Mouse (Mus musculus): ENCODE results near the gene Rgcc. TPM values are rescaled to one million over a fixed set of nuclear protein-coding genes. Genes with fewer than 3 reads are reported as not detected.

The Rgcc gene
- polyA plus RNA-seq, 1 experiment from 2014 or later: 26.3 TPM

DNA sequence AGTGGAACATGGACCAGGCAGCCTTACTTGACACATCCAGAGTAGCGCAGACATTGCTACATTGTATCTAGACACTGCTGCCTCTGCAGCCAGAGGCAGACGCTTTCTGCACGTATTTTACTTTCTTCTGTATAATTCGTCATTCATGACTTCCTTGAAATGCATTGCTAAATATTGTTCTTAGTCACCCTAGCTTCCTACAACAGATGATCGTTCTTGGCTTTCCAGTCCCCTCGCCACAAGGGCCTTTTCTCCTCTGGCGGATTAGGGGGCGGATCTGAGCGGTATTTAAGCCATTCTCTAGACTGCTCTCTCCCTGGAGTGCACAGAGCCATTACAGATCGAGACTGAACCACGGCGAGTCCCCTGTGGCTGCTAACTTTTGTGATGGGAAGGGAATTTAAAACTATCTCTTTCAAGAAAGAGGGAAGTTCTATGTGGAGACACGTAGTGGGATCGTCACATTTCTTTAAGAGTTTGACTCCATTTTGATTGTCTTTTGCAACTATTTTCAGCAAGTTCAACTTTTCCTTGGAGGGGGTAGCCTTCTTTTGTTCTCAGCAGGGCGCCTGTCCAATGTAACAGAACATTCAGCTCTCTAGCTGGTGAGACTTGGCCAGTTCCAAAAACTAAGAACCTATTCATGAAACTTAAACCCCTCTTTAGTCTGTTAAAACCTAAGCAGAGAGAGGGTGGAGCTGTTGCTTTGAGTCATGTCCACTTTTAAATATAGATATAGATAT is 10.6 kb downstream of the Rgcc start:
- Histone ChIP-seq H3K27me3 (ENCODE audit: control insufficient read depth, insufficient read depth, low read length) (no peaks in the 10 kb centered on the region), H3K4me1 (ENCODE audit: control insufficient read depth, insufficient read depth, low read length) (peaks cover 16% of the 10 kb centered on the region), H3K4me3 (ENCODE audit: low read depth, low read length) (no peak overlapping the region), H3K36me3 (ENCODE audit: control insufficient read depth, insufficient read depth, low read length) (no peaks in the 10 kb centered on the region), H3K4me2 (0 out of 2 replicates have a peak overlapping the region, but pooled peaks have one; percentile 3), H3K27ac (ENCODE audit: low read depth, low read length) (no peak overlapping the region), H3K9ac (ENCODE audit: low read depth, low read length) (no peak overlapping the region), H3K9me3 (replicated peaks; ENCODE audit: control insufficient read depth, low read length) (no peaks in the 10 kb centered on the region)
- 52% methylated on average over 15 of the region's 15 CpGs for WGBS (ENCODE audit: insufficient replicate concordance)
- no peak for ATAC-seq (replicated peaks; ENCODE audit: insufficient number of reproducible peaks, low FRiP score, low TSS enrichment)

DNA sequence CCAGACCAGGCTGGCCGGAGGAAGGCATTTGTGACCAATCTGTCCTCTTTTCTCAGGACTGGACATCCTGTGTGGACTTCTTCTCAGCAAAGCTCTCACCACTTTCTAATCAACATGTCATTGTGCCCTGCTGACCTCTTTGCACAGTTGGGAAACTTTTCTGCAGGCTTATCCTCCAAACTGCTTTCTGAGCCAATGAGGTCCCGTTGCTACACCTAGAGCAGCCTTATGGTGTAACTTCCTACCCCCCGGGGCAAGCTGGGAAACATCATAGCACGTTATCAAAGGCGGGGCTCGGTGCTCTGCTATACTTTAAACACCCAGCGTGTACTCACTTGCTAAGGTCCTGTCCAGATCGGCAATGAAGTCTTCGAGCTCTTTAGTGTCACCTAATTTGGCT is 11.5 kb downstream of the Rgcc start:
- WGBS (ENCODE audit: insufficient replicate concordance): 10% methylated on average over 9 of the region's 9 CpGs
- Histone ChIP-seq H3K36me3 (ENCODE audit: control insufficient read depth, insufficient read depth, low read length) (no peaks in the 10 kb centered on the region), H3K4me1 (ENCODE audit: control insufficient read depth, insufficient read depth, low read length) (peaks cover 16% of the 10 kb centered on the region), H3K9ac (ENCODE audit: low read depth, low read length) (no peak overlapping the region), H3K27ac (ENCODE audit: low read depth, low read length) (no peak overlapping the region), H3K27me3 (ENCODE audit: control insufficient read depth, insufficient read depth, low read length) (no peaks in the 10 kb centered on the region), H3K4me2 (peak overlapping the region; percentile 40), H3K9me3 (replicated peaks; ENCODE audit: control insufficient read depth, low read length) (no peaks in the 10 kb centered on the region), H3K4me3 (ENCODE audit: low read depth, low read length) (no peak overlapping the region)
- ATAC-seq (replicated peaks; ENCODE audit: insufficient number of reproducible peaks, low FRiP score, low TSS enrichment): no peak

DNA sequence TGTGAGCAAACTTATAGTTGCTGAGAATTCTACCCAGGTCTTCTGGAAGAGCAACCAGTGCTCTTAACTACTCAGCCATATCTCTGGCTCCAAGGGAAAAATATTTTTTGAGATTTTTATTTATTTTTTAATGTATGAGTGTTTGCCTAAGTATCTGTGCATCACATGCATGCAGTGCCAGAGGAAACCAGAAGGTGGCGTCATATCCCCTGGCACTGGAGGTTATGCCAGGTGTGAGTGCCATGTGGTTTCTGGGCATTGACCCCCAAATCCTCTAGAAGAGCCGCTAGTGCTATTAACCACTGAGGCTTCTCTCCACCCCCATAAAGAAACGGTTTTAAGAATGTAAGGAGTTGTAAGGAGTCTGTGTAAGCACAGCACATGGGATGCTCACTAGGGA is 13.2 kb downstream of the Rgcc start:
- Histone ChIP-seq H3K9ac (ENCODE audit: low read depth, low read length) (no peak overlapping the region), H3K4me3 (ENCODE audit: low read depth, low read length) (no peak overlapping the region), H3K36me3 (ENCODE audit: control insufficient read depth, insufficient read depth, low read length) (no peaks in the 10 kb centered on the region), H3K9me3 (replicated peaks; ENCODE audit: control insufficient read depth, low read length) (no peaks in the 10 kb centered on the region), H3K4me1 (ENCODE audit: control insufficient read depth, insufficient read depth, low read length) (peaks cover 14% of the 10 kb centered on the region), H3K4me2 (no peak overlapping the region), H3K27ac (ENCODE audit: low read depth, low read length) (no peak overlapping the region), H3K27me3 (ENCODE audit: control insufficient read depth, insufficient read depth, low read length) (no peaks in the 10 kb centered on the region)
- ATAC-seq (replicated peaks; ENCODE audit: insufficient number of reproducible peaks, low FRiP score, low TSS enrichment): no peak
- 61% methylated on average over 3 of the region's 3 CpGs for WGBS (ENCODE audit: insufficient replicate concordance)

DNA sequence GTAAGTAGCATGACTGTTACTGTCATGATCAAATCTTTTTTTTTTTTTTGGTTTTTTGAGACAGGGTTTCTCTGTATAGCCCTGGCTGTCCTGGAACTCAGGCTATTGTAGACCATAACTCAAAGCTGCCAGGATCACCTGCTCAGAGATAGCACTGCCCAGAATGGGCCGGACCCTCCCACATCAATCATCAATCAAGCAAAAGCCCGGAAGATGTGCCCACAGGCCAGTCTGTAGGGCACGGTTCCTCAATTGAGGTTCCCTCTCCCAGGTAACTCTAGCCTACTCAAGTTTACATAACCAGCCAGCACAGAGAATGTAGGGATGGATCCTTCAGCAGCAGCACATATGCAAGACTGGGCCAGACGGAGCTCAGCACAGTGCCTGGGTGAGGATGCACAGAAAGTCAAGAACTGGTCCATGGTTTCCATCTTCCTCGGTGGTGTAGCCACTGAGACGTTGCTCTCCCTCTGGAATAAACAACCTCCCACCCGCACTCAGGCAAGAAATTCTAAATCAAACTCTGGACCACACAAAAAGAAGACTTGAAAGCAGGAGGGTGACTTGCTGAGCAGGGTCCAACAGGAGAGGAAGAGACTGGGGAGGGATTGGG is 14.1 kb downstream of the Rgcc start:
- H3K4me1 ChIP-seq (ENCODE audit: control insufficient read depth, insufficient read depth, low read length): peaks cover 11% of the 10 kb centered on the region

GRCm38 (mm10) chr14:79285549-79285948 is 15.9 kb downstream of the Rgcc start:
- Histone ChIP-seq H3K36me3 (ENCODE audit: control insufficient read depth, insufficient read depth, low read length) (no peaks in the 10 kb centered on the region), H3K9me3 (replicated peaks; ENCODE audit: control insufficient read depth, low read length) (no peaks in the 10 kb centered on the region), H3K4me3 (ENCODE audit: low read depth, low read length) (no peak overlapping the region), H3K27me3 (ENCODE audit: control insufficient read depth, insufficient read depth, low read length) (no peaks in the 10 kb centered on the region), H3K9ac (ENCODE audit: low read depth, low read length) (no peak overlapping the region), H3K4me2 (no peak overlapping the region), H3K27ac (ENCODE audit: low read depth, low read length) (no peak overlapping the region), H3K4me1 (ENCODE audit: control insufficient read depth, insufficient read depth, low read length) (peaks cover 11% of the 10 kb centered on the region)
- no peak for ATAC-seq (replicated peaks; ENCODE audit: insufficient number of reproducible peaks, low FRiP score, low TSS enrichment)
- 91% methylated on average over 5 of the region's 5 CpGs for WGBS (ENCODE audit: insufficient replicate concordance)

More for the DNA sequence above, 14.1 kb downstream of the Rgcc start:
- H3K27me3 ChIP-seq (ENCODE audit: control insufficient read depth, insufficient read depth, low read length): no peaks in the 10 kb centered on the region
- H3K36me3 ChIP-seq (ENCODE audit: control insufficient read depth, insufficient read depth, low read length): no peaks in the 10 kb centered on the region
- H3K9me3 ChIP-seq (replicated peaks; ENCODE audit: control insufficient read depth, low read length): no peaks in the 10 kb centered on the region
- WGBS (ENCODE audit: insufficient replicate concordance): 81% methylated on average over 7 of the region's 7 CpGs
- H3K4me2 ChIP-seq: no peak overlapping the region
- H3K9ac ChIP-seq (ENCODE audit: low read depth, low read length): no peak overlapping the region
- H3K4me3 ChIP-seq (ENCODE audit: low read depth, low read length): no peak overlapping the region
- no peak overlapping the region for H3K27ac ChIP-seq (ENCODE audit: low read depth, low read length)
- no peak for ATAC-seq (replicated peaks; ENCODE audit: insufficient number of reproducible peaks, low FRiP score, low TSS enrichment)

- H3K9me3 ChIP-seq (replicated peaks; ENCODE audit: control insufficient read depth, low read length): no peaks in the 10 kb centered on the region
- no peak overlapping the region for H3K4me3 ChIP-seq (ENCODE audit: low read depth, low read length)
- ATAC-seq (replicated peaks; ENCODE audit: insufficient number of reproducible peaks, low FRiP score, low TSS enrichment): no peak
- H3K36me3 ChIP-seq (ENCODE audit: control insufficient read depth, insufficient read depth, low read length): no peaks in the 10 kb centered on the region
- H3K4me2 ChIP-seq: no peak overlapping the region
- H3K9ac ChIP-seq (ENCODE audit: low read depth, low read length): no peak overlapping the region
- no peak overlapping the region for H3K27ac ChIP-seq (ENCODE audit: low read depth, low read length)
- peaks cover 2% of the 10 kb centered on the region for H3K4me1 ChIP-seq (ENCODE audit: control insufficient read depth, insufficient read depth, low read length)
- 84% methylated on average over 4 of the region's 4 CpGs for WGBS (ENCODE audit: insufficient replicate concordance)
- H3K27me3 ChIP-seq (ENCODE audit: control insufficient read depth, insufficient read depth, low read length): no peaks in the 10 kb centered on the region
These were observed 16.8 kb downstream of the Rgcc start for GRCm38 (mm10) chr14:79284616-79285015.

DNA sequence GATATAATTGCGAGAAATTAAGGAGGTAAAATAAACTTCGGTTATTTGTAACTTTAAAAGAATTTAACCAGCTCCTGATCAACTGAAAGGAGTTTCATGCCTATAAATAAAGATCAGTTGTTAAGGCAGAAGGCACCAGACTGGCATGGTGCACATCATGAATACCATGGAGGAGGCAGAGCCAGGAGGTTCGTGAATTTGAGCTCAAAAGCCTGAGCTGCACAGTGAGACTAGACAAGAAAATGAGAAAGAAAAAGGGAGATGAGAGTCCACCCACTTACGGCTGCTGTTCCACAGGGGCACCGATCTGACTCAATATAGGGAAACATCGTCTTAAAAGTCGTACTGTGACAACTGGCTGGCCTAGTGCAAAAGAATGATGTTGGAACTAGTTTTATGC is 17.5 kb downstream of the Rgcc start:
- H3K4me1 ChIP-seq (ENCODE audit: control insufficient read depth, insufficient read depth, low read length): no peaks in the 10 kb centered on the region
- H3K27me3 ChIP-seq (ENCODE audit: control insufficient read depth, insufficient read depth, low read length): no peaks in the 10 kb centered on the region
- WGBS (ENCODE audit: insufficient replicate concordance): 90% methylated on average over 7 of the region's 7 CpGs
- H3K9me3 ChIP-seq (replicated peaks; ENCODE audit: control insufficient read depth, low read length): no peaks in the 10 kb centered on the region
- H3K36me3 ChIP-seq (ENCODE audit: control insufficient read depth, insufficient read depth, low read length): no peaks in the 10 kb centered on the region
- H3K4me2 ChIP-seq: no peak overlapping the region
- no peak overlapping the region for H3K9ac ChIP-seq (ENCODE audit: low read depth, low read length)
- H3K4me3 ChIP-seq (ENCODE audit: low read depth, low read length): no peak overlapping the region
- ATAC-seq (replicated peaks; ENCODE audit: insufficient number of reproducible peaks, low FRiP score, low TSS enrichment): no peak
- no peak overlapping the region for H3K27ac ChIP-seq (ENCODE audit: low read depth, low read length)

- H3K27me3 ChIP-seq (ENCODE audit: control insufficient read depth, insufficient read depth, low read length): no peaks in the 10 kb centered on the region
- H3K4me1 ChIP-seq (ENCODE audit: control insufficient read depth, insufficient read depth, low read length): peaks cover 8% of the 10 kb centered on the region; the same call in 1 of the 2 replicates
- H3K4me2 ChIP-seq: no peak overlapping the region
- WGBS (ENCODE audit: insufficient replicate concordance): 65% methylated on average over 9 of the region's 9 CpGs
- no peaks in the 10 kb centered on the region for H3K9me3 ChIP-seq (replicated peaks; ENCODE audit: control insufficient read depth, low read length)
- no peak for ATAC-seq (replicated peaks; ENCODE audit: insufficient number of reproducible peaks, low FRiP score, low TSS enrichment)
- no peak overlapping the region for H3K4me3 ChIP-seq (ENCODE audit: low read depth, low read length)
- no peak overlapping the region for H3K27ac ChIP-seq (ENCODE audit: low read depth, low read length)
- H3K36me3 ChIP-seq (ENCODE audit: control insufficient read depth, insufficient read depth, low read length): no peaks in the 10 kb centered on the region
- H3K9ac ChIP-seq (ENCODE audit: low read depth, low read length): no peak overlapping the region
These were observed 19.4 kb downstream of the Rgcc start for GRCm38 (mm10) chr14:79281894-79282553.
